10 mouse cellular contexts compared by ENCODE assay signal in the genomic region with DNA sequence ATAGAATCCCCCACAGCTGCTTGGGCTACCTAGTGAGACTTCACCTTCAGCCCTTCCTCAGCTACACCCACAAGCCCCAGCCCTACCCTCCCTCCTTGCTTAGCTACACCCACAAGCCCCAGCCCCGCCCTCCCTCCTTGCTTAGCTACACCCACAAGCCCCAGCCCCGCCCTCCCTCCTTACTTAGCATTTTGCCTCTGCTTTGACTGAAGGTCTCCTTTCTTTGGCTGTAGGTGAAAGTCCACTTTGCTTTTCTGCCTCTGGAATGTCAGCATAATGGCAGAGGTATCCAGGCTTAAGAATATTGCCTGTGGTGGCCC. TPM values are rescaled to one million over a fixed set of nuclear protein-coding genes. Genes with fewer than 3 reads are reported as not detected.
DNase-seq lines count a peak whose midpoint lies in the region; ATAC-seq and TF ChIP-seq lines count a peak whose summit lies in the region.
"Had no signal": no experiment of that assay in that cellular context is flagged by ENCODE, and none has a peak within 500 bp of the region (broad histone marks: within the 10 kb centered on the region; RNA-seq: fewer than 3 reads in every experiment).

No protein-coding gene starts in this region.

- peak overlapping the region; percentile 78 for H3K27ac ChIP-seq in intestine, embryonic 16.5 days (ENCODE audit: low read length)
- no peak overlapping the region for H3K27ac ChIP-seq in liver, embryonic 13.5 days
- H3K27ac ChIP-seq in cerebellum, adult 2 months (ENCODE audit: insufficient read depth, low read length): no peak overlapping the region
- no peak overlapping the region for H3K27ac ChIP-seq in gastrocnemius, adult 2 months

- intact Hi-C loops in gastrocnemius, adult 2 months (cut with DNase I): no loop called here

- H3K27me3 ChIP-seq in Patski: no peaks in the 10 kb centered on the region
- H3K27me3 ChIP-seq in intestine, embryonic 16.5 days (replicated peaks; ENCODE audit: control insufficient read depth, insufficient read depth, low read length): no peaks in the 10 kb centered on the region
- no peaks in the 10 kb centered on the region for H3K27me3 ChIP-seq in liver, embryonic 13.5 days
- H3K27me3 ChIP-seq in cerebellum, adult 2 months (ENCODE audit: control insufficient read depth, insufficient read depth, low read length): no peaks in the 10 kb centered on the region

- H3K36me3 ChIP-seq in intestine, embryonic 16.5 days (ENCODE audit: control insufficient read depth, insufficient read depth, low read length): no peaks in the 10 kb centered on the region
- H3K36me3 ChIP-seq in liver, embryonic 13.5 days: no peaks in the 10 kb centered on the region

- in situ Hi-C loops in Patski (cut with MboI; ENCODE audit: low pct_unique_long_range_greater_than_20kb): loop anchor here (25.0 kb wide), 1 partner anchor 1298 kb away; a partner anchor contains a TSS

- peak overlapping the region; percentile 42 for H3K4me2 ChIP-seq in intestine, embryonic 16.5 days (ENCODE audit: low read depth, low read length)
- H3K4me2 ChIP-seq in liver, embryonic 13.5 days: no peak overlapping the region

- CTCF ChIA-PET in Patski (lab: Charles Lee): interaction anchor here (1.9 to 2.4 kb wide), 2 partner anchors 11 to 103 kb away, joined by 6 to 7 read pairs; no protein-coding TSS in a partner anchor

- peak; percentile 41 for ATAC-seq in Patski
- ATAC-seq in intestine, embryonic 16.5 days: peak; percentile 91
- ATAC-seq in liver, embryonic 13.5 days (ENCODE audit: low read depth): peak; percentile 75

- H3K9ac ChIP-seq in intestine, embryonic 16.5 days (ENCODE audit: low read depth, low read length): 0 out of 2 replicates have a peak overlapping the region, but pooled peaks have one; percentile 26
- H3K9ac ChIP-seq in liver, embryonic 13.5 days: no peak overlapping the region

- peaks cover 20% of the 10 kb centered on the region for H3K4me1 ChIP-seq in intestine, embryonic 16.5 days (ENCODE audit: control insufficient read depth, insufficient read depth, low read length)
- no peaks in the 10 kb centered on the region for H3K4me1 ChIP-seq in liver, embryonic 13.5 days (replicated peaks)
- no peaks in the 10 kb centered on the region for H3K4me1 ChIP-seq in cerebellum, adult 2 months (ENCODE audit: control insufficient read depth, insufficient read depth, low read length)

- 24% methylated on average over 2 of the region's 2 CpGs for WGBS in intestine, embryonic 16.5 days
- 14% methylated on average over 2 of the region's 2 CpGs for WGBS in liver, embryonic 13.5 days (ENCODE audit: insufficient replicate concordance)
- 46% methylated on average over 1 of the region's 2 CpGs for WGBS in cerebellum, adult 2 months

- POLR2A ChIA-PET in Patski (lab: Charles Lee): interaction anchor here (0.7 to 1.1 kb wide), 2 partner anchors 14 to 102 kb away, joined by 3 to 4 read pairs; a partner anchor contains a TSS

- DNase-seq in A20 (ENCODE audit: low read depth, low spot score) (peak; percentile 26), Patski (ENCODE audit: low read depth, low spot score) (no peak)
- DNase-seq in liver, embryonic 13.5 days: no peak
- DNase-seq in cerebellum, adult 2 months: no peak
- no peak for DNase-seq in gastrocnemius, adult 2 months
- no peak for DNase-seq in frontal cortex, postnatal 14 days (ENCODE audit: low spot score in 2 of 2)
- DNase-seq: cerebellum, postnatal 10 days; heart, postnatal 36 days had no signal

- no peak for TF ChIP-seq CTCF in Patski (IDR thresholded peaks at IDR 0.05)
- no peak for TF ChIP-seq CTCF in cerebellum, adult 2 months (IDR thresholded peaks at IDR 0.05; ENCODE audit: borderline replicate concordance, insufficient read depth, low read depth, low read length)
- TF ChIP-seq CTCF in gastrocnemius, adult 2 months (IDR thresholded peaks at IDR 0.05): no peak

- H3K4me3 ChIP-seq in intestine, embryonic 16.5 days (ENCODE audit: low read length): no peak overlapping the region; the same call in 1 of the 2 replicates
- H3K4me3 ChIP-seq in liver, embryonic 13.5 days (replicated peaks): no peak overlapping the region
- no peak overlapping the region for H3K4me3 ChIP-seq in cerebellum, adult 2 months (replicated peaks; ENCODE audit: insufficient read depth, low read depth, low read length)
- H3K4me3 ChIP-seq in gastrocnemius, adult 2 months: no peak overlapping the region

- no peak for TF ChIP-seq POLR2A in cerebellum, adult 2 months (IDR thresholded peaks at IDR 0.05; ENCODE audit: borderline replicate concordance, insufficient read depth, low read length)

- no peaks in the 10 kb centered on the region for H3K9me3 ChIP-seq in intestine, embryonic 16.5 days (ENCODE audit: control insufficient read depth, low read length)
- no peaks in the 10 kb centered on the region for H3K9me3 ChIP-seq in liver, embryonic 13.5 days (replicated peaks)

RNA-seq across cellular contexts. Expression of a gene that starts 14.6 kb away (rescaled TPM):
- polyA plus RNA-seq in Patski (2021): 219 TPM
- polyA plus RNA-seq in intestine, embryonic 16.5 days (2015; fragmentation: Nextera tagmentation; extraction: Ambion mirVana): 0.92 and 0.99 TPM in 2 replicates
- 0.03 and 0.12 TPM in 2 replicates for polyA plus RNA-seq in liver, embryonic 13.5 days (2015; fragmentation: Nextera tagmentation; extraction: Ambion mirVana)
- 2.9 and 3.6 TPM in 2 replicates for polyA plus RNA-seq in cerebellum, adult 2 months (2012; rRNA removed)
- total RNA-seq in gastrocnemius, adult 2 months (2021): not detected
- total RNA-seq: heart, postnatal 36 days had no signal
- polyA plus RNA-seq: urinary bladder, adult 2 months had no signal

Comparison
In these comparisons a context has a peak if more than half of its experiments do, and no peak if none do; other contexts are left out.
1. ATAC-seq: peak in every context shown above with its lines; median percentile 91 in intestine, embryonic 16.5 days; 75 in liver, embryonic 13.5 days; 41 in Patski.
2. RNA of a gene that starts 14.6 kb away (polyA plus RNA-seq): 219 TPM in Patski (single experiment); 2.9 to 3.6 TPM in cerebellum, adult 2 months, 0.92 to 0.99 TPM in intestine, embryonic 16.5 days and 0.03 to 0.12 TPM in liver, embryonic 13.5 days; every median in the first group is over 10 times any median in the second.